In genomic region chr11:108330818-108331217, GRCm38 (mm10) we compare ENCODE assay signal across 18 mouse cellular contexts. TPM values are rescaled to one million over a fixed set of nuclear protein-coding genes. Genes with fewer than 3 reads are reported as not detected.
DNase-seq lines count a peak whose midpoint lies in the region; ATAC-seq and TF ChIP-seq lines count a peak whose summit lies in the region.
"Had no signal": no experiment of that assay in that cellular context is flagged by ENCODE, and none has a peak within 500 bp of the region (broad histone marks: within the 10 kb centered on the region; RNA-seq: fewer than 3 reads in every experiment).

No protein-coding gene starts in this region.

- no peaks in the 10 kb centered on the region for H3K27me3 ChIP-seq in intestine, postnatal 0 days (replicated peaks; ENCODE audit: control insufficient read depth, insufficient read depth, low read length)
- no peaks in the 10 kb centered on the region for H3K27me3 ChIP-seq in intestine, embryonic 16.5 days (replicated peaks; ENCODE audit: control insufficient read depth, insufficient read depth, low read length)
- no peaks in the 10 kb centered on the region for H3K27me3 ChIP-seq in myocyte (ENCODE audit: control insufficient read depth, insufficient read depth, insufficient read length)
- H3K27me3 ChIP-seq: forebrain, embryonic 15.5 days; heart, embryonic 13.5 days; hindbrain, embryonic 15.5 days had no signal

- H3ac ChIP-seq in myocyte (ENCODE audit: control insufficient read depth, insufficient read length), result no peak overlapping the region

- 58% methylated on average over 11 of the region's 11 CpGs for WGBS in intestine, postnatal 0 days
- 80% methylated on average over 11 of the region's 11 CpGs for WGBS in intestine, embryonic 16.5 days

- H3K36me3 ChIP-seq in intestine, postnatal 0 days (ENCODE audit: control insufficient read depth, insufficient read depth), result no peaks in the 10 kb centered on the region
- no peaks in the 10 kb centered on the region for H3K36me3 ChIP-seq in intestine, embryonic 16.5 days (ENCODE audit: control insufficient read depth, insufficient read depth, low read length)
- no peaks in the 10 kb centered on the region for H3K36me3 ChIP-seq in myocyte (ENCODE audit: control insufficient read depth, insufficient read depth)
- H3K36me3 ChIP-seq: forebrain, embryonic 15.5 days; G1E; hindbrain, embryonic 15.5 days had no signal

- DNase-seq in lung, postnatal 10 days, result peak; percentile 11
- DNase-seq in lung, postnatal 25 days (ENCODE audit: low spot score), result no peak
- DNase-seq: adrenal gland, adult 8-10 months; adrenal gland, postnatal 36 days; cerebellum, adult 2 months; cerebellum, postnatal 10 days; heart, adult 11 months; heart, postnatal 36 days had no signal

- peaks cover 18% of the 10 kb centered on the region for H3K79me2 ChIP-seq in myocyte (ENCODE audit: control insufficient read depth, insufficient read depth)

- no peaks in the 10 kb centered on the region for H3K9me3 ChIP-seq in intestine, postnatal 0 days (ENCODE audit: control insufficient read depth)
- H3K9me3 ChIP-seq in intestine, embryonic 16.5 days (ENCODE audit: control insufficient read depth, low read length), result no peaks in the 10 kb centered on the region
- H3K9me3 ChIP-seq: forebrain, embryonic 15.5 days; heart, embryonic 13.5 days; hindbrain, embryonic 15.5 days had no signal

- peaks cover 3% of the 10 kb centered on the region; the same call in 1 of the 2 replicates for H3K4me1 ChIP-seq in intestine, postnatal 0 days (replicated peaks; ENCODE audit: control insufficient read depth, insufficient read depth, low read length)
- H3K4me1 ChIP-seq in intestine, embryonic 16.5 days (ENCODE audit: control insufficient read depth, insufficient read depth, low read length), result peaks cover 20% of the 10 kb centered on the region; the same call in 1 of the 2 replicates

- no peak overlapping the region for H3K9ac ChIP-seq in intestine, postnatal 0 days (ENCODE audit: low read depth, low read length)
- H3K9ac ChIP-seq in intestine, embryonic 16.5 days (ENCODE audit: low read depth, low read length), result no peak overlapping the region
- H3K9ac ChIP-seq: forebrain, embryonic 15.5 days; heart, embryonic 13.5 days; hindbrain, embryonic 15.5 days had no signal

- no peak overlapping the region for H3K27ac ChIP-seq in intestine, postnatal 0 days (ENCODE audit: low read depth, low read length)
- H3K27ac ChIP-seq in intestine, embryonic 16.5 days (ENCODE audit: low read length), result no peak overlapping the region
- H3K27ac ChIP-seq: forebrain, embryonic 15.5 days; heart, embryonic 13.5 days; hindbrain, embryonic 15.5 days had no signal

- TF ChIP-seq POLR2A in myocyte (IDR thresholded peaks at IDR 0.05; ENCODE audit: insufficient read length, low read depth), result no peak

- no peak for TF ChIP-seq CTCF in intestine, postnatal 0 days (IDR thresholded peaks at IDR 0.05; ENCODE audit: low read depth)

- H3K4me2 ChIP-seq in intestine, postnatal 0 days (replicated peaks; ENCODE audit: low read depth), result no peak overlapping the region
- H3K4me2 ChIP-seq in intestine, embryonic 16.5 days (ENCODE audit: low read depth, low read length), result no peak overlapping the region
- H3K4me2 ChIP-seq in myocyte (ENCODE audit: low read depth), result no peak overlapping the region
- H3K4me2 ChIP-seq: forebrain, embryonic 15.5 days; heart, embryonic 13.5 days; hindbrain, embryonic 15.5 days had no signal

- peak; percentile 70 for ATAC-seq in intestine, postnatal 0 days
- no peak for ATAC-seq in intestine, embryonic 16.5 days
- ATAC-seq in megakaryocyte progenitor cell, adult 5-6 weeks (replicated peaks; ENCODE audit: poor library complexity), result no peak
- ATAC-seq: CD4-positive, CD25-positive, alpha-beta regulatory T cell, adult 4 months; forebrain, embryonic 15.5 days had no signal

- H3K4me3 ChIP-seq in intestine, postnatal 0 days (ENCODE audit: low read depth, low read length), result no peak overlapping the region
- H3K4me3 ChIP-seq in intestine, embryonic 16.5 days (ENCODE audit: low read length), result no peak overlapping the region
- no peak overlapping the region for H3K4me3 ChIP-seq in myocyte
- H3K4me3 ChIP-seq: forebrain, embryonic 15.5 days; heart, embryonic 13.5 days; hindbrain, embryonic 15.5 days had no signal

TF ChIP-seq in myocyte, 11 proteins besides CTCF, POLR2A, EP300 and RAD21:
- TF ChIP-seq MYOD1 (IDR thresholded peaks at IDR 0.05; ENCODE audit: control insufficient read depth in 1 of 3, insufficient read length in 2 of 3, low read depth in 2 of 3), result no peak
- TF ChIP-seq USF1 (IDR thresholded peaks at IDR 0.05; ENCODE audit: low read depth), result no peak
- 0 out of 2 replicates have a peak, but pooled peaks have one; percentile 13 for TF ChIP-seq CEBPB (IDR thresholded peaks at IDR 0.05; ENCODE audit: insufficient read depth, poor library complexity, severe bottlenecking)
TF ChIP-seq in myocyte: peak in this region for 1.

RNA-seq across cellular contexts. Expression of gene Apoh, which starts 12.3 kb away (rescaled TPM):
- polyA plus RNA-seq in intestine, postnatal 0 days (2015; fragmentation: Nextera tagmentation; extraction: Ambion mirVana), result 0.77 and 0.94 TPM in 2 replicates
- polyA plus RNA-seq in intestine, embryonic 16.5 days (2015; fragmentation: Nextera tagmentation; extraction: Ambion mirVana), result 5.2 and 11.5 TPM in 2 replicates
- polyA plus RNA-seq in myocyte (2012; fragmentation: generic; extraction: Trizol), result 0.25 TPM
- not detected in 2 replicates for total RNA-seq in megakaryocyte progenitor cell, adult 5-6 weeks (2015)
- not detected in 2 replicates for total RNA-seq in megakaryocyte progenitor cell, adult 5-6 weeks (2017)
- total RNA-seq: G1E; heart, postnatal 36 days had no signal
- polyA plus RNA-seq: CD4-positive, CD25-positive, alpha-beta regulatory T cell, adult 4 months; forebrain, embryonic 11.5 days; forebrain, embryonic 15.5 days; G1E had no signal

RNA-seq across cellular contexts. Expression of gene Prkca, which starts 12.9 kb away (rescaled TPM):
- polyA plus RNA-seq in intestine, postnatal 0 days (2015; fragmentation: Nextera tagmentation; extraction: Ambion mirVana), result 14.5 and 15.0 TPM in 2 replicates
- 19.7 and 20.3 TPM in 2 replicates for polyA plus RNA-seq in intestine, embryonic 16.5 days (2015; fragmentation: Nextera tagmentation; extraction: Ambion mirVana)
- 15.3 TPM for polyA plus RNA-seq in myocyte (2012; fragmentation: generic; extraction: Trizol)
- total RNA-seq in megakaryocyte progenitor cell, adult 5-6 weeks (2015), result 2.4 and 3.6 TPM in 2 replicates
- 1.3 and 1.6 TPM in 2 replicates for total RNA-seq in megakaryocyte progenitor cell, adult 5-6 weeks (2017)
- polyA plus RNA-seq: G1E had no signal
